Mouse (Mus musculus) embryonic facial prominence, embryonic 15.5 days (tissue): Measurements from ENCODE around the gene Sstr4. TPM values are rescaled to one million over a fixed set of nuclear protein-coding genes. Genes with fewer than 3 reads are reported as not detected.

Experiments used
- ATAC-seq: fragments of 200-750 bp; cut with Nextera tagmentation; 2 replicates; pipeline ENCODE4 v1.8.0; 2017; ENCODE audit warnings: low read depth, moderate TSS enrichment; ENCODE audit not compliant: insufficient number of reproducible peaks, low FRiP score, low TSS enrichment
- H3K27ac ChIP-seq: fragments of 300-500 bp; sonication (generic); replicated peaks from 2 replicates; pipeline ENCODE4 v1.5.1; 2015; ENCODE audit warnings: mild to moderate bottlenecking, inconsistent platforms
- H3K27me3 ChIP-seq: fragments of 300-500 bp; sonication (generic); 2 replicates; pipeline ENCODE4 v1.6.1; 2015; ENCODE audit warnings: inconsistent platforms
- H3K36me3 ChIP-seq: fragments of 300-500 bp; sonication (generic); 2 replicates; pipeline ENCODE4 v1.6.1; 2015; ENCODE audit warnings: mild to moderate bottlenecking, inconsistent platforms
- H3K4me1 ChIP-seq: fragments of 300-500 bp; sonication (generic); 2 replicates; pipeline ENCODE4 v1.6.1; 2015; ENCODE audit warnings: inconsistent platforms
- H3K4me2 ChIP-seq: fragments of 300-500 bp; sonication (generic); replicated peaks from 2 replicates; pipeline ENCODE4 v1.6.1; 2015; ENCODE audit warnings: mild to moderate bottlenecking, inconsistent platforms
- H3K4me3 ChIP-seq: fragments of 300-500 bp; sonication (generic); replicated peaks from 2 replicates; pipeline ENCODE4 v1.5.1; 2015; ENCODE audit warnings: mild to moderate bottlenecking, inconsistent platforms
- H3K9ac ChIP-seq: fragments of 300-500 bp; sonication (generic); 2 replicates; pipeline ENCODE4 v1.6.1; 2015; ENCODE audit warnings: inconsistent platforms
- H3K9me3 ChIP-seq: fragments of 300-500 bp; sonication (generic); replicated peaks from 2 replicates; pipeline ENCODE4 v1.6.1; 2016; ENCODE audit warnings: inconsistent platforms
- WGBS: fragments of 180-500 bp; shearing (Covaris S2); methylation state at CpG from one replicate; pipeline ENCODE4 v1.1.7; 2015; 5-methylcytosine and 5-hydroxymethylcytosine counted together
- polyA plus RNA-seq: library from polyadenylated mRNA; unstranded; fragments of >200 nt; fragmentation: Nextera tagmentation; extraction: Ambion mirVana; gene quantifications from 2 replicates; pipeline ENCODE4 v1.2.1, GENCODE M21; 2015

Sstr4 gene
- polyA plus RNA-seq, 1 experiment from 2014 or later: 2.9 TPM

DNA sequence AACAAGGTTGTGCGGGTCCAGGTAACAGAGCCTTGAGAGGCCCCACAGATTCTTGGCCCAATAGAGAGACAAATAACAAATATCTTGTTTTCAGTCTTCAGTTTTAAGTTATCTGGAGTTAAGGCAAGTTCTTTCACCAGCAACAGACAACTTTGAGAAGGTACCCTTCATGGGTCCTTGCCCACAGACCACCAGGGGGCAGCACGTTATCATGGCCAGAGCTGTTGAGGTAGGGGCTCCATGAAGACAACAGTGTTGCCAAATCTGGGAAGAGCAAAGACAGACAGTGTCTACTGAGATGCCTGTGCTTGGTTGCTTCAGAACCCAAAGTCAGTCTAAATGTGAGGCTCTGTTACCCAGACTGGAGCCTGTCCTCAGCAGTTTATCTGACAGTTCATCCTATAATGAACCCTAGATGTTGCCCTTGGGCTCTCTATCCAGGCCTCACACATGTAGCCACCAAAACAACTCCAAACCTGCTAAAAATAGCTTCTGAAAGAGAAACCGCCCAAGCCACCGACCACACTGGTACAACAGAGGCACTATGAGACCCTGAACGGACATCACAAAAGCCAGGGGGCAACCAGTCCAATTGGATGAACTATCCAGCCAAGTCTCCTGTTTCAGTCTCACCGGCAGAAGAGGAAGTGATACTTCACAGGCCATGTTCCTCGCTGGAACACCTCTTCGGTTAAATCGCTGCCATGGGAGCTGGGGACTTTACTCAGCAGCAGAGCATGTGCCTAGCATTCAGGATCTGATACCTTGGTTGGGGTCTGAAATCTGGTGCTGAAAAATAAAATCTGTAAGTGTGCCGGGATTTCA is 19.6 kb upstream of the Sstr4 start:
- Histone ChIP-seq H3K9ac (no peak overlapping the region), H3K4me3 (no peak overlapping the region), H3K9me3 (no peaks in the 10 kb centered on the region), H3K27ac (no peak overlapping the region), H3K36me3 (no peaks in the 10 kb centered on the region), H3K4me2 (no peak overlapping the region), H3K4me1 (no peaks in the 10 kb centered on the region), H3K27me3 (no peaks in the 10 kb centered on the region)
- no peak for ATAC-seq
- 70% methylated on average over 10 of the region's 10 CpGs for WGBS

DNA sequence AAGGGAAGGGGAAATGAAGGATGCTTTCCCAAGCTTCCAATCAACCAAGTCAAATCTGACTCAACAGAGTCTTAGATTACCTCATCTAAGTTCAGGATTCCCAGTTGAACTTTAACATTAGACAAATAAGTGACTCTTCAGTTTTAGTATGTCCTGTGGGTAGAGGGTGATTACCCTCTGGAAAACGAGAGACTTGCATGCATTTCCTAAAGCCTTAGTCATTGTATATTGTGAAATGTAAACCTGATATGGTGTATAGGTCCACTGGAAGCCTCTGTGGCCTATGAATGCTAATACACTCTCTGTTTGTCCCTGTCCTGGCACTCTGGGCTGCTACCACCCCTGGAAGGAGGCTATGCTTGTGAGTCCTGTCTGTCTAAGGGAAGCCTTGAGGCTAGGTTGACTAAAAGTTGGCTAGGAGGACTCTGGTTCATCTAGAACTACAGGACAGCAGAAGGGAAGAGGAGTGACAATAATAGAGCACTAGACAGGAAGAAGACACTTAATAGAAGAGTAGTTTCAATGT is 16.3 kb upstream of the Sstr4 start:
- no peaks in the 10 kb centered on the region for H3K4me1 ChIP-seq
- H3K27me3 ChIP-seq: no peaks in the 10 kb centered on the region
- no peak overlapping the region for H3K27ac ChIP-seq
- H3K36me3 ChIP-seq: no peaks in the 10 kb centered on the region
- no peak overlapping the region for H3K9ac ChIP-seq
- H3K9me3 ChIP-seq: no peaks in the 10 kb centered on the region
- H3K4me2 ChIP-seq: no peak overlapping the region
- ATAC-seq: no peak
- H3K4me3 ChIP-seq: no peak overlapping the region
- WGBS: 61% methylated on average over 1 of the region's 1 CpGs

- ATAC-seq: no peak
- Histone ChIP-seq H3K4me1 (no peaks in the 10 kb centered on the region), H3K4me3 (no peak overlapping the region), H3K27ac (no peak overlapping the region), H3K36me3 (no peaks in the 10 kb centered on the region), H3K9me3 (no peaks in the 10 kb centered on the region), H3K27me3 (no peaks in the 10 kb centered on the region), H3K9ac (no peak overlapping the region), H3K4me2 (no peak overlapping the region)
- WGBS: 82% methylated on average over 1 of the region's 1 CpGs
Measured at GRCm38 (mm10) chr2:148379899-148380413, 15.2 kb upstream of the Sstr4 start.

DNA sequence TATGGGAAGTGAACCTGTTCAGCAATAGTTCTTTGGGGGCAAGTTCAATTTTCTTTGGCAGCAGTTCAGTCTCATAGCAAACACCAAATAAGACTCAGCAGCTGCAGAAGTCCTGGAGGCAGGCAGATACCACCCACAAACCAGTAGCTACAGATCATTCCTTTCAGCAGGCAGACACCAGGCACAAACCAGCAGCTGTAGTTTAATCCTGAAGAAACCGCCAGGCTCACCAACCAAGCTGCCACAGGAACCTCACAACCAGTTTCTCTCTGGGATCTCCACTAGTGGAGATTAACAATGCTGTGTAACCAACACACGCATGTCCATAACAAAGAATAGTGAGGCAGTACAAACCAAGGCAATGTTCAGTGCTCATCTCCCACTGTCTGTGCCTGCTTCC is 14.1 kb upstream of the Sstr4 start:
- H3K9me3 ChIP-seq: no peaks in the 10 kb centered on the region
- H3K9ac ChIP-seq: no peak overlapping the region
- no peaks in the 10 kb centered on the region for H3K4me1 ChIP-seq
- no peaks in the 10 kb centered on the region for H3K27me3 ChIP-seq
- WGBS: 89% methylated on average over 2 of the region's 2 CpGs
- H3K4me2 ChIP-seq: no peak overlapping the region
- no peak overlapping the region for H3K4me3 ChIP-seq
- H3K27ac ChIP-seq: no peak overlapping the region
- no peaks in the 10 kb centered on the region for H3K36me3 ChIP-seq
- no peak for ATAC-seq

DNA sequence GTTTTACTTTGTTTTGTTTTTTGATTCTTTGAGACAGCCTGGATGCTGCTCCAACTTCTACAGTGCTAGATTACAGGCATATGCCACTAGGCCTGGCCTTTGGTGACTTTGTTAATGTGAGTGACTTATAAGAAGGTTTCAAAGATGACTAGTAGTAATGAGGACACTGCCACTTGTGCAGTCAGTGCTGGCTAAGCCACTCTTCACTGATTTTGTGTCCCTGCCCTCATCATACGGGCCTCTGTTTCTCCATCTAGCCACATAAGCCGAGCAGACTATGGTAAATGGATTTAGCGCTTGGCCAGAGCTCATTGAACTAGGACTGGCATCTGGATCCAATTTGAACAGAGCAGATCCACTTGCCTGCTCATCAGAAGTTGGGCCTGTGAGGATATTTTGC is 8.7 kb upstream of the Sstr4 start:
- no peak for ATAC-seq
- 36% methylated on average over 3 of the region's 3 CpGs for WGBS
- H3K4me3 ChIP-seq: no peak overlapping the region
- H3K4me2 ChIP-seq: no peak overlapping the region
- H3K36me3 ChIP-seq: no peaks in the 10 kb centered on the region
- H3K27ac ChIP-seq: no peak overlapping the region
- H3K9ac ChIP-seq: no peak overlapping the region
- no peaks in the 10 kb centered on the region for H3K4me1 ChIP-seq
- H3K9me3 ChIP-seq: no peaks in the 10 kb centered on the region
- no peaks in the 10 kb centered on the region for H3K27me3 ChIP-seq

GRCm38 (mm10) chr2:148386927-148387326 is 8.2 kb upstream of the Sstr4 start:
- 84% methylated on average over 2 of the region's 2 CpGs for whole genome bisulfite sequencing
- Histone ChIP-seq H3K4me1 (no peaks in the 10 kb centered on the region), H3K9ac (no peak overlapping the region), H3K36me3 (no peaks in the 10 kb centered on the region), H3K27me3 (no peaks in the 10 kb centered on the region), H3K4me2 (no peak overlapping the region), H3K4me3 (no peak overlapping the region), H3K27ac (no peak overlapping the region), H3K9me3 (no peaks in the 10 kb centered on the region)
- ATAC-seq: no peak

- ATAC-seq: no peak
- Histone ChIP-seq H3K9ac (no peak overlapping the region), H3K4me2 (no peak overlapping the region), H3K27ac (no peak overlapping the region), H3K4me3 (no peak overlapping the region), H3K9me3 (no peaks in the 10 kb centered on the region), H3K36me3 (no peaks in the 10 kb centered on the region), H3K4me1 (no peaks in the 10 kb centered on the region), H3K27me3 (no peaks in the 10 kb centered on the region)
- WGBS: 65% methylated on average over 6 of the region's 6 CpGs
Measured at GRCm38 (mm10) chr2:148387652-148388581, 7.2 kb upstream of the Sstr4 start.

- Histone ChIP-seq H3K4me2 (no peak overlapping the region), H3K27ac (no peak overlapping the region), H3K4me1 (peaks cover 33% of the 10 kb centered on the region), H3K27me3 (peaks cover 31% of the 10 kb centered on the region), H3K4me3 (no peak overlapping the region), H3K9ac (no peak overlapping the region), H3K36me3 (no peaks in the 10 kb centered on the region), H3K9me3 (no peaks in the 10 kb centered on the region)
- ATAC-seq: no peak
- 46% methylated on average over 1 of the region's 1 CpGs for WGBS
Measured at GRCm38 (mm10) chr2:148393149-148393548, 2.0 kb upstream of the Sstr4 start.

DNA sequence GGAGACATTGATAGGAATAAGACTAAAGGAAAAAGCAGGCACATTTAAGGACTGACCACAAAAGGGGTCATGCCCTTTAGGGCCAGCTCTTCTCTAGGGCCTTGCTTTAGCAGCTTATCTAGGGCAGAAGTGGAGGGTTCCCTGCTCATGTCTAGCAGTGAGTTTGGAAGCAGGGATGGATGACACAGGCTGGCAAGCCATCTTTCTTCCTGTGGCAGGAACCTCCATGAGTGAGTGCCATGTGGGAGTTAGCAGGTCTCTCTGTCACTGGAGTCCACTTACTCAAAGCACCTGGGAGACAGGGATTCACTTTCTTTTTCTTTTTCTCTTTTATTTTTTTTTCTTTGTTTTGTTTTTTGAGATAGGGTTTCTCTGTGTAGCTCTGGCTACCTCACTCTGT is 1.3 kb upstream of the Sstr4 start:
- Histone ChIP-seq H3K4me1 (peaks cover 33% of the 10 kb centered on the region), H3K27ac (no peak overlapping the region), H3K4me2 (no peak overlapping the region), H3K36me3 (no peaks in the 10 kb centered on the region), H3K4me3 (no peak overlapping the region), H3K9ac (no peak overlapping the region), H3K9me3 (no peaks in the 10 kb centered on the region), H3K27me3 (peaks cover 31% of the 10 kb centered on the region)
- ATAC-seq: no peak

GRCm38 (mm10) chr2:148396209-148396608 is 1.1 kb downstream of the Sstr4 start:
- ATAC-seq: no peak
- Histone ChIP-seq H3K27ac (no peak overlapping the region; the same call in 1 of the 2 replicates), H3K9me3 (no peaks in the 10 kb centered on the region), H3K4me2 (peak overlapping the region; percentile 98; the same call in 1 of the 2 replicates), H3K27me3 (peaks cover 34% of the 10 kb centered on the region), H3K36me3 (no peaks in the 10 kb centered on the region), H3K4me1 (peaks cover 33% of the 10 kb centered on the region), H3K9ac (no peak overlapping the region), H3K4me3 (no peak overlapping the region; the same call in 1 of the 2 replicates)
- WGBS: 79% methylated on average over 10 of the region's 10 CpGs
